Mouse (Mus musculus): Measurements from ENCODE around the gene Ltk. TPM values are rescaled to one million over a fixed set of nuclear protein-coding genes. Genes with fewer than 3 reads are reported as not detected.

Ltk gene
- 0.10 and 0.13 TPM in 2 replicates for polyA plus RNA-seq (2012; rRNA removed)

DNA sequence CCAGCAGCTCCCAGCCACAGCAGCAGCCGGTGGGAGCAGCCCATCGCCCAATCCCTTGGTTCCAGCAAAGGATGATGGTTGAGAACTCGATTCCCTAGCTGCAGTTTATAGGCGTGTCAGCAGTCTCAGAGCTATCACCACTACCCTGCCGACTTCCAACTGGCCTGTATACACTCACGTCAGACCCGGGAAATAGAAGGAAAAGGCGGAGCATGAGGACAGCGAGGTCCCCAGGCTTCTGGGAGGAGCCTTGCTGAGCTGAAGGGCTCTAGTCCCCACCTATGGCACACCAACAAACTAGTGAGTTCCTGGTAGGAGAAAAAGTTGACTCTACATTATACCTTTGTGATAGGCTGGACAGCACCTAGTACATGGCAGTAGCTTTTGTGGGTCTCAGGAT, at the start of gene Ltk:
Ltk (minus strand) TSS at position 181 of the 400 bp plus-strand sequence.

GRCm38 (mm10) chr2:119797279-119797783, 37.1 kb upstream of the Ltk start, which contains the start of gene Tyro3:
Gene Tyro3, plus strand, starts transcription at chr2:119797733.

DNA sequence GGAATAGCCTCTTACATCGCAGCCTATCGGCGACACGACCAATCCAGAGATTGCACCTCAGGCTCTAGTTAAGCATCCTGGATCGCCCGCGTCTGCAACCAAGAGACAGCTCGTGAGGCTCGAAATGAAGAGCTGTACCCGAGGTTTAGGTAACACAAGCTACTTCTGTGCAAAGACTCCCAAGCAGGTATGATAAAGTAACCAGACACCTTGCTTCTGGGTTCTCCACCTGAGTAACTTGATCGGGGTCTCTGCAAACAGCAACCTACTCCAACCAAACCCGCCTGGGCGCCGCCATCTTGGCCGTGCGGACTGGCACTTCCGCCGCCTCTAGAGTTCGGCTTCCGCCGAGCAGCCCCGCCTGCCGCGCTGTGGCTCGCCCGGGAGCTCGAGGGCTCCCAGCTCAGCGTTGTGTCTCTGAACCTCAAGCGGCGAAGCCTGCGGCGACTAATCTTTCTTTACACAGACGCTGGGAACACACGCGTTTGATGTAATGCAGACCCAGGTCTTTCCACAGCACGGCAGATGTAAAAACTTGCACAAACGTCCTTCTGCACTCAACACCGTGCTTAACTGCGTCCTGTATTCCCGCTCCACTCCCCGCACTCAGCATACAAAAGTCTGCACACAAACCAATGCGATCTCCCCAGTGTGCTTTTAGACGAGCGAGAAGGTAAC, 27.1 kb upstream of the Ltk start, which contains the start of gene Rpap1:
Rpap1 (minus strand) TSS at position 332 of the 678 bp plus-strand sequence.

DNA sequence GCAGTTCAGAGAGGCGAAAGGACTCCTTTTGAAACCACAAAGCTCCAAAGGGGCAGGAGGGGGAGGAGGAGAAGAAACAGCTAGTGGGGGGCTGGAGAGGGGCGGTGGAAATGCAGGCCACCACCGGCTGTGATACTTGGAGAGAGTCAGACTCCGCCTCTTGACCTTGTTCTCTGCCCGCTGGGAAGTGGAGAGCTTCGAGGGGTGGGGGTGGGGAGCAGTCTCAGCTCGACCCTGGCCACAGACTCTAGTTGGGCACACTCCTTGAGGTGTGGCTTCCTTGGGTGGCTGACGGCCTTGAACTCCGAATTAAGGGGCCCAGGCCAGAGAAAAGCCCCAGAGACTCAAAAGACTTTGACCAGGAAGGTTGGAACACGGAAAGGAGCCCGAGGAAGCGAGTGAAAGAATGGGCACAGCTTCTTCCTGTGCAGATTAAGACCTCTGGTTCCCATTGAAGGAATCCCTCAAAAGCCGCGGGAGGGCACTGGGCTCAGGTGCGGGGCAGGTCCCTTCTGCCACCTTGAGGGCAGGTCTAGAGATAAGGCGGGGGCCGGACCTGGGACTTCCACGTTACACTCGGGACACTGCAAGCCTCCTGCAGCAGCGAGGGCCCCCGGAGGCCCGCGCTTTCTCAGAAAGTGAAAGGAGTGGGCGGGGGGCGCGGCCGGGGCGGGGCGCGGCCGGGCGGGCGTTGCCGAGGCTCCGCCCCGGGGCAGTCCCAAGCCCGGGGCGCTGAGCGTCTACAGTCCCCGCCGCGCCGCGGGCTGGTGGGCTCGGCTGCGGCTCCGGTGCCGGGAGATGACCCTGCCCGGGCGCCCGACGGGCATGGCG, 18.4 kb downstream of the Ltk start, which contains the start of gene Itpka:
Itpka (plus strand) TSS at position 757 of the 831 bp plus-strand sequence.

Other genes starting within 250 kb of the Ltk start
- gene Exd1, start 212.8 kb downstream of the Ltk start, polyA plus RNA-seq (2012; rRNA removed) = 0.12 and 0.17 TPM in 2 replicates
- gene Chp1, start 212.7 kb downstream of the Ltk start, polyA plus RNA-seq (2012; rRNA removed) = 26.8 and 34.6 TPM in 2 replicates
- gene Nusap1, start 142.1 kb downstream of the Ltk start, polyA plus RNA-seq (2012; rRNA removed) = 46.9 and 53.1 TPM in 2 replicates
- 23.2 and 28.2 TPM in 2 replicates for gene Oip5, start 142.0 kb downstream of the Ltk start, polyA plus RNA-seq (2012; rRNA removed)
- 13.3 and 15.0 TPM in 2 replicates for gene Ndufaf1, start 97.6 kb downstream of the Ltk start, polyA plus RNA-seq (2012; rRNA removed)
- gene Rtf1, start 85.4 kb downstream of the Ltk start, polyA plus RNA-seq (2012; rRNA removed) = 8.2 and 9.0 TPM in 2 replicates
- 2.0 and 2.4 TPM in 2 replicates for gene Itpka, start 18.1 kb downstream of the Ltk start, polyA plus RNA-seq (2012; rRNA removed)
- gene Rpap1, start 27.1 kb upstream of the Ltk start, polyA plus RNA-seq (2012; rRNA removed) = 5.3 and 6.0 TPM in 2 replicates
- 0.84 and 0.90 TPM in 2 replicates for gene Tyro3, start 37.3 kb upstream of the Ltk start, polyA plus RNA-seq (2012; rRNA removed)
- 4.0 and 5.2 TPM in 2 replicates for gene Mga, start 136.8 kb upstream of the Ltk start, polyA plus RNA-seq (2012; rRNA removed)
- 1.0 and 1.1 TPM in 2 replicates for gene Mapkbp1, start 212.3 kb upstream of the Ltk start, polyA plus RNA-seq (2012; rRNA removed)

Measured in liver, embryonic 14 days (tissue).